Mouse (Mus musculus) stomach, postnatal 0 days (tissue): ENCODE measurements at regions not wholly inside any gene's neighbourhood (a gene's known extent, or its start where the extent isn't known, plus 50 kb on each side); places are given as distances from the start of the nearest gene placed in this dataset.

Source experiments
- ATAC-seq: fragments of 200-750 bp; cut with Nextera tagmentation; 2 replicates; pipeline ENCODE4 v1.8.0; 2017; ENCODE audit not compliant: low FRiP score, low TSS enrichment
- DNase-seq: peaks from one replicate; pipeline ENCODE4 v3.0.0-alpha.2; 2016; ENCODE audit warnings: low spot score
- H3K27ac ChIP-seq: fragments of 300-500 bp; sonication (generic); replicated peaks from 2 replicates; pipeline ENCODE4 v1.5.1; 2014; ENCODE audit warnings: mild to moderate bottlenecking, control low read depth
- H3K27me3 ChIP-seq: fragments of 300-500 bp; sonication (generic); 2 replicates; pipeline ENCODE4 v1.6.1; 2014; ENCODE audit warnings: low read length; ENCODE audit not compliant: control insufficient read depth, insufficient read depth
- H3K36me3 ChIP-seq: fragments of 300-500 bp; sonication (generic); 2 replicates; pipeline ENCODE4 v1.6.1; 2014; ENCODE audit warnings: low read length, mixed read lengths; ENCODE audit not compliant: control insufficient read depth, insufficient read depth
- H3K4me1 ChIP-seq: fragments of 300-500 bp; sonication (generic); replicated peaks from 2 replicates; pipeline ENCODE4 v1.6.1; 2014; ENCODE audit warnings: antibody characterized with exemption; ENCODE audit not compliant: control insufficient read depth, insufficient read depth
- H3K4me2 ChIP-seq: fragments of 300-500 bp; sonication (generic); replicated peaks from 2 replicates; pipeline ENCODE4 v1.6.1; 2014; ENCODE audit warnings: low read depth, mild to moderate bottlenecking, control low read depth, moderate library complexity
- H3K4me3 ChIP-seq: fragments of 300-500 bp; sonication (generic); 2 replicates; pipeline ENCODE4 v1.5.1; 2014; ENCODE audit warnings: low read depth, low read length, control low read depth
- H3K9ac ChIP-seq: fragments of 300-500 bp; sonication (generic); 2 replicates; pipeline ENCODE4 v1.6.1; 2014; ENCODE audit warnings: mild to moderate bottlenecking, low read length, control low read depth, mixed read lengths
- H3K9me3 ChIP-seq: fragments of 300-500 bp; sonication (generic); 2 replicates; pipeline ENCODE4 v1.6.1; 2016; ENCODE audit warnings: low read length; ENCODE audit not compliant: control insufficient read depth
- CTCF ChIP-seq: IDR thresholded peaks from 2 replicates; pipeline ENCODE4 v1.5.1; 2016; ENCODE audit warnings: antibody characterized with exemption, low read depth, mild to moderate bottlenecking, moderate library complexity
- EP300 ChIP-seq: optimal IDR thresholded peaks from 2 replicates; pipeline ENCODE3; 2016; ENCODE audit warnings: antibody characterized with exemption
- WGBS: fragments of 180-500 bp; shearing (Covaris S2); extraction: QIAGEN DNeasy Blood & Tissue Kit; methylation state at CpG from one replicate; pipeline ENCODE4 v1.1.7; 2014; 5-methylcytosine and 5-hydroxymethylcytosine counted together

DNA sequence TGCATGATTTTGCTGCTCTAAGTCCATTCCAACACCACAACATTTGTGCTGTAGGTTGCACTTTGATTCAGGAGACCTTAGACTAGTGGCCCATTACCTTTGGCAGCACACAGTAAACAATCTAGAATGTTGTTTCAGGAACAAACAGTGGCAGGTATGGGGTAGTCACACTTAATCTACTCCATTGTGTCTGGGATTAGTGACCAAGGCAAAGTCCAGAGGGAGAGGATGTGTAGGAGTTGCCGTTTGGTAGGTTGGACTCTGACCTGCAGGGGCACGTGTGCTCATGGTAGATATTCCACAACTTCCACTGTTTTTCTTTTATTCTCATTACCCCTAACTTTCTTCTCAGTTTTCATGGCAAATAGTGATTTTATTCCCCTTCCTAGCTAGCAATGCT lies 62.1 kb upstream of the Amot start:
- H3K27me3 ChIP-seq, result no peaks in the 10 kb centered on the region
- ATAC-seq, result peak; percentile 92
- no peak overlapping the region for H3K27ac ChIP-seq
- H3K4me3 ChIP-seq, result no peak overlapping the region
- no peak overlapping the region for H3K4me2 ChIP-seq
- no peak overlapping the region for H3K9ac ChIP-seq
- H3K9me3 ChIP-seq, result no peaks in the 10 kb centered on the region
- H3K4me1 ChIP-seq, result no peaks in the 10 kb centered on the region
- H3K36me3 ChIP-seq, result no peaks in the 10 kb centered on the region
- peak; percentile 12 for DNase-seq
- TF ChIP-seq CTCF (no peak), EP300 (no peak)
- WGBS, result 85% methylated on average over 2 of the region's 2 CpGs

DNA sequence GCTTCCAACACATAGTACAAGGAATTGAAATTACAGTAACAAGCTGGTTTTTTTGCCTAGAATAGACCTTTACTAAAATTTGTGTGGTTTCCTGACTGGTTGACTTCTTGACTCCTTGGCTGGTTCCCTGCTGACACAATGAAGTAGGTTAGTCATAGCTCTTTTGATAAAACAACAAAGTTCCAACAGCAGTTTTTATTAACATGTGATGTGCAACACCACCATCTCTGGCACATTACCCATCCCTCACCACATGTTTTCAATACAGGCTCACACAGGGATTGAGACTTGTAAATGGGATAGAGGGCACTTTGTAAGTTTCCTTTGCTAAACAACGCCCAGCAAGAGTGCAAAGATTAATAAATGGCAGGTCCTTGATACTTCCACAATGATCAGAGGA lies 53.9 kb upstream of the Amot start:
- H3K36me3 ChIP-seq, result no peaks in the 10 kb centered on the region
- H3K9me3 ChIP-seq, result no peaks in the 10 kb centered on the region
- H3K27me3 ChIP-seq, result no peaks in the 10 kb centered on the region
- no peak overlapping the region for H3K4me3 ChIP-seq
- H3K27ac ChIP-seq, result no peak overlapping the region
- DNase-seq (no peak), ATAC-seq (no peak)
- WGBS, result 88% methylated on average over 1 of the region's 1 CpGs
- no peak overlapping the region for H3K9ac ChIP-seq
- no peaks in the 10 kb centered on the region for H3K4me1 ChIP-seq
- no peak overlapping the region for H3K4me2 ChIP-seq
- no peak for TF ChIP-seq EP300
- TF ChIP-seq CTCF, result no peak
